Comparison of ENCODE assay signal across 16 mouse cellular contexts in the genomic region with DNA sequence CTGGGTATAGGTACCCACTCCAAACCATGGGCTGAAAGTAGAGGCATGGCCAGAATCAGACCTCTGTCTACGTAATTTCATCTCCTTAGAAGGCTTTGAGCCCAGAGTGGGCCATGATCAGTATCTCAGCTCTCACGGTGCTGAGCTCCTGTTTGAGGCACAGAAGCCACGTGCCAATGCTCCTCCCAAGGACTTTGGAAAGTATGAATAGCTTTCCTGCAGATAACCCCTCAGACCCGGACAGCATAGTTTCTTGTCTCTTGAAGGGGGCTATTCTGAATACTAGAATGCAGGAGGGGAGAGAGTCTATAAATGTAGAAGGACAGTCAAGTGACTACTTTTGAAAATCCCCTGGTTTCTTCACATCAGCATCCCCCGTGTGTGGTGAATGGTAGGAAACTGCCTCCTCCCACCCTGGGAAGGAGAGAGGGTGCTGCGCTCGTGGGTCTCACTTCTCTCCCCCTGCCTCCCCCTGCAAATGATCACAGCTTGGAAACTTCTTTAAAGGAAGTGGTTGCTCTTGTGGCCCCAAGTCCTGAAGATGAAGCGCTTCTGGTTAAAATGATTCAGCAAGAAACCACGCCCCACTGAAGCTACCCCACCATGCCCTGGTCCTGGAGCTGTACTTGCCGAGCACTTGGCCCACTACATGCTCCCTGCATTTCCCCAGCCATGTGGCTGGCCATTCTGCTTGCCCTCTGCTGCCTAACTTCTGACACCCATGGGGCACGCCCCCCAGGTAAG. TPM values are rescaled to one million over a fixed set of nuclear protein-coding genes. Genes with fewer than 3 reads are reported as not detected.
DNase-seq lines count a peak whose midpoint lies in the region; ATAC-seq and TF ChIP-seq lines count a peak whose summit lies in the region.
"Had no signal": no experiment of that assay in that cellular context is flagged by ENCODE, and none has a peak within 500 bp of the region (broad histone marks: within the 10 kb centered on the region; RNA-seq: fewer than 3 reads in every experiment).

Gene Cst7 (plus strand): TSS at position 569 of the 744 bp plus-strand sequence.

- no peak for TF ChIP-seq POLR2A in bone marrow, adult 2 months (IDR thresholded peaks at IDR 0.05; ENCODE audit: borderline replicate concordance, control insufficient read depth, low read depth, low read length)

- H3K9ac ChIP-seq in heart, embryonic 12.5 days = no peak within 1 kb of the TSS
- no peak within 1 kb of the TSS for H3K9ac ChIP-seq in liver, embryonic 16.5 days (ENCODE audit: low read depth, low read length)
- H3K9ac ChIP-seq in midbrain, embryonic 11.5 days (ENCODE audit: low read length) = no peak within 1 kb of the TSS
- H3K9ac ChIP-seq in stomach, postnatal 0 days (ENCODE audit: low read length) = no peak within 1 kb of the TSS
- H3K9ac ChIP-seq: hindbrain, embryonic 15.5 days had no signal

- no peaks in the 10 kb centered on the region for H3K36me3 ChIP-seq in heart, embryonic 12.5 days
- H3K36me3 ChIP-seq in liver, embryonic 16.5 days (ENCODE audit: control insufficient read depth, insufficient read depth) = no peaks in the 10 kb centered on the region
- H3K36me3 ChIP-seq in midbrain, embryonic 11.5 days (ENCODE audit: control insufficient read depth, insufficient read depth, low read length) = no peaks in the 10 kb centered on the region
- H3K36me3 ChIP-seq in stomach, postnatal 0 days (ENCODE audit: control insufficient read depth, insufficient read depth, low read length) = no peaks in the 10 kb centered on the region
- H3K36me3 ChIP-seq: forebrain, embryonic 10.5 days; hindbrain, embryonic 15.5 days had no signal

- TF ChIP-seq CTCF in bone marrow, adult 2 months (IDR thresholded peaks at IDR 0.05; ENCODE audit: control insufficient read depth, insufficient read depth, low read length) = no peak
- TF ChIP-seq CTCF in stomach, postnatal 0 days (IDR thresholded peaks at IDR 0.05; ENCODE audit: low read depth) = no peak

- ATAC-seq in heart, embryonic 12.5 days (ENCODE audit: insufficient number of reproducible peaks, low FRiP score) = no peak
- peak; percentile 22 for ATAC-seq in liver, embryonic 16.5 days (ENCODE audit: low read depth)
- no peak; the same call in 1 of the 2 replicates for ATAC-seq in midbrain, embryonic 11.5 days (ENCODE audit: low FRiP score)
- no peak for ATAC-seq in stomach, postnatal 0 days (ENCODE audit: low FRiP score, low TSS enrichment)
- ATAC-seq: lung, postnatal 0 days had no signal

- no peak within 1 kb of the TSS for H3K4me2 ChIP-seq in heart, embryonic 12.5 days
- H3K4me2 ChIP-seq in liver, embryonic 16.5 days (ENCODE audit: low read depth, low read length) = no peak within 1 kb of the TSS; the same call in 1 of the 2 replicates
- no peak within 1 kb of the TSS for H3K4me2 ChIP-seq in midbrain, embryonic 11.5 days
- H3K4me2 ChIP-seq in stomach, postnatal 0 days (replicated peaks; ENCODE audit: low read depth) = no peak within 1 kb of the TSS
- H3K4me2 ChIP-seq: hindbrain, embryonic 15.5 days had no signal

- peak; percentile 3 for DNase-seq in heart, postnatal 4 days
- peak; percentile 77 for DNase-seq in thymus, postnatal 0 days (ENCODE audit: low spot score)
- DNase-seq in cerebellum, adult 11 months = no peak
- DNase-seq in midbrain, embryonic 11.5 days (ENCODE audit: low spot score, missing footprints) = no peak
- no peak for DNase-seq in stomach, postnatal 0 days (ENCODE audit: low spot score)
- DNase-seq: embryo, embryonic 11 days; kidney, postnatal 14 days; right cerebral cortex, postnatal 25 days had no signal

- no peak within 1 kb of the TSS for H3K4me3 ChIP-seq in heart, embryonic 12.5 days
- peak within 1 kb of the TSS; percentile 31 for H3K4me3 ChIP-seq in bone marrow, adult 2 months (replicated peaks; ENCODE audit: control insufficient read depth, low read depth, low read length)
- H3K4me3 ChIP-seq in liver, embryonic 16.5 days (ENCODE audit: low read depth, low read length) = no peak within 1 kb of the TSS
- no peak within 1 kb of the TSS for H3K4me3 ChIP-seq in midbrain, embryonic 11.5 days (ENCODE audit: low read depth, low read length)
- no peak within 1 kb of the TSS for H3K4me3 ChIP-seq in stomach, postnatal 0 days (ENCODE audit: low read depth, low read length)
- H3K4me3 ChIP-seq: forebrain, embryonic 10.5 days; hindbrain, embryonic 15.5 days had no signal

- TF ChIP-seq EP300 in stomach, postnatal 0 days (optimal IDR thresholded peaks at IDR 0.05) = no peak

- H3K27me3 ChIP-seq in heart, embryonic 12.5 days (replicated peaks) = no peaks in the 10 kb centered on the region
- no peaks in the 10 kb centered on the region for H3K27me3 ChIP-seq in liver, embryonic 16.5 days (ENCODE audit: control insufficient read depth, insufficient read depth, low read depth, low read length)
- H3K27me3 ChIP-seq in midbrain, embryonic 11.5 days (ENCODE audit: control insufficient read depth, insufficient read depth, low read length) = no peaks in the 10 kb centered on the region
- no peaks in the 10 kb centered on the region for H3K27me3 ChIP-seq in stomach, postnatal 0 days (ENCODE audit: control insufficient read depth, insufficient read depth, low read length)
- H3K27me3 ChIP-seq: hindbrain, embryonic 15.5 days had no signal

- H3K4me1 ChIP-seq in heart, embryonic 12.5 days (replicated peaks) = no peaks in the 10 kb centered on the region
- peaks cover 5% of the 10 kb centered on the region for H3K4me1 ChIP-seq in bone marrow, adult 2 months (ENCODE audit: control insufficient read depth, insufficient read depth, low read length)
- H3K4me1 ChIP-seq in liver, embryonic 16.5 days (ENCODE audit: control insufficient read depth, low read depth, low read length) = no peaks in the 10 kb centered on the region; the same call in 1 of the 2 replicates
- H3K4me1 ChIP-seq in midbrain, embryonic 11.5 days (ENCODE audit: control insufficient read depth, insufficient read depth, low read length) = no peaks in the 10 kb centered on the region
- no peaks in the 10 kb centered on the region for H3K4me1 ChIP-seq in stomach, postnatal 0 days (replicated peaks; ENCODE audit: control insufficient read depth, insufficient read depth)
- H3K4me1 ChIP-seq: forebrain, embryonic 10.5 days; hindbrain, embryonic 15.5 days had no signal

- no peak within 1 kb of the TSS for H3K27ac ChIP-seq in heart, embryonic 12.5 days (ENCODE audit: poor library complexity, severe bottlenecking)
- H3K27ac ChIP-seq in bone marrow, adult 2 months (ENCODE audit: control insufficient read depth, insufficient read depth, low read depth, low read length, poor library complexity) = peak within 1 kb of the TSS; percentile 60
- H3K27ac ChIP-seq in liver, embryonic 16.5 days (ENCODE audit: low read length) = no peak within 1 kb of the TSS
- no peak within 1 kb of the TSS for H3K27ac ChIP-seq in midbrain, embryonic 11.5 days (ENCODE audit: low read depth, low read length)
- H3K27ac ChIP-seq in stomach, postnatal 0 days (replicated peaks) = no peak within 1 kb of the TSS
- H3K27ac ChIP-seq: forebrain, embryonic 10.5 days; hindbrain, embryonic 15.5 days had no signal

- 53% methylated on average over 11 of the region's 11 CpGs for WGBS in heart, embryonic 12.5 days
- WGBS in bone marrow, adult 2 months = 9% methylated on average over 11 of the region's 11 CpGs
- 20% methylated on average over 11 of the region's 11 CpGs for WGBS in liver, embryonic 16.5 days (ENCODE audit: insufficient replicate concordance)
- WGBS in midbrain, embryonic 11.5 days = 81% methylated on average over 11 of the region's 11 CpGs
- 63% methylated on average over 11 of the region's 11 CpGs for WGBS in stomach, postnatal 0 days

- H3K9me3 ChIP-seq in heart, embryonic 12.5 days (replicated peaks) = no peaks in the 10 kb centered on the region
- H3K9me3 ChIP-seq in liver, embryonic 16.5 days (replicated peaks; ENCODE audit: control insufficient read depth, low read length) = no peaks in the 10 kb centered on the region
- H3K9me3 ChIP-seq in midbrain, embryonic 11.5 days (ENCODE audit: control insufficient read depth, low read length) = no peaks in the 10 kb centered on the region
- H3K9me3 ChIP-seq in stomach, postnatal 0 days (ENCODE audit: control insufficient read depth, low read length) = no peaks in the 10 kb centered on the region
- H3K9me3 ChIP-seq: forebrain, embryonic 10.5 days; hindbrain, embryonic 15.5 days had no signal

RNA-seq across cellular contexts. Expression of gene Cst7, which starts in this region (rescaled TPM):
- not detected for total RNA-seq in heart, postnatal 4 days (2021)
- polyA plus RNA-seq in heart, embryonic 12.5 days (2016; fragmentation: Nextera tagmentation; extraction: Ambion mirVana) = 0.19 and 0.34 TPM in 2 replicates
- 5.2 and 5.3 TPM in 2 replicates for polyA plus RNA-seq in bone marrow, adult 2 months (2011; ENCODE audit: insufficient read depth, insufficient read length, low replicate concordance, missing spikeins)
- polyA plus RNA-seq in liver, embryonic 16.5 days (2015; fragmentation: Nextera tagmentation; extraction: Ambion mirVana) = 7.6 and 8.3 TPM in 2 replicates
- polyA plus RNA-seq in thymus, postnatal 0 days (2015; fragmentation: Nextera tagmentation; extraction: Ambion mirVana) = 11.2 and 12.5 TPM in 2 replicates
- 0.23 and 0.33 TPM in 2 replicates for polyA plus RNA-seq in midbrain, embryonic 11.5 days (2014; fragmentation: Nextera tagmentation; extraction: Ambion mirVana)
- polyA plus RNA-seq in stomach, postnatal 0 days (2015; fragmentation: Nextera tagmentation; extraction: Ambion mirVana) = 0.23 and 0.29 TPM in 2 replicates
- total RNA-seq: left cerebral cortex, postnatal 25 days had no signal
- polyA plus RNA-seq: C2C12 had no signal

Comparison
In these comparisons a context has a peak if more than half of its experiments do, and no peak if none do; other contexts are left out.
1. Peak in DNase-seq in heart, postnatal 4 days; RNA of the gene not detected or under 1 TPM.